Mouse (Mus musculus) thymus, postnatal 4 days (tissue): ENCODE results near the gene Als2cr12.
"Not testable (repeated sequence)": the region's sequence is repeated elsewhere in the genome, so short reads cannot be mapped to it uniquely, and the experiment has no call there.

ENCODE experiments used
- DNase-seq: peaks from one replicate; pipeline ENCODE4 v3.0.0; 2021

The Als2cr12 gene

GRCm38 (mm10) chr1:58609591-58609990 lies 86.2 kb downstream of the Als2cr12 start:
- DNase-seq, result not testable (repeated sequence)

DNA sequence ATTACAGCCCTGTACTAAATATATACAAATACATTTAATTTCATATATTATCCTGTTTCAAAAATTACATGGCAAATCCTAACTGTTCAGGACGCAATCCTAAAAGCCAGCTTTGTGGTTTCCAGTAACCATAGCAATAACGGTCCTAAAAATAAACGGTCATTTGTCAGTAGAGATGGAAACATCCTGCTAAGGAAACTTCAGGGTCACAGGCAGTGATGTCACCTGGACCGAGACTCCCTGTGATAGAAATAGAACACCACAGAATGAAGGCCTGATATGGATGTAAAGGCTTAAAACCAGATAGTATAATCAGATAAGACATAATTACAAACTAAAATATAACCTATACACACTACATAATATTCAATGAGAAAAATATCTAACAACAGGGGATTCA lies 92.1 kb downstream of the Als2cr12 start:
- DNase-seq, result no peak

DNA sequence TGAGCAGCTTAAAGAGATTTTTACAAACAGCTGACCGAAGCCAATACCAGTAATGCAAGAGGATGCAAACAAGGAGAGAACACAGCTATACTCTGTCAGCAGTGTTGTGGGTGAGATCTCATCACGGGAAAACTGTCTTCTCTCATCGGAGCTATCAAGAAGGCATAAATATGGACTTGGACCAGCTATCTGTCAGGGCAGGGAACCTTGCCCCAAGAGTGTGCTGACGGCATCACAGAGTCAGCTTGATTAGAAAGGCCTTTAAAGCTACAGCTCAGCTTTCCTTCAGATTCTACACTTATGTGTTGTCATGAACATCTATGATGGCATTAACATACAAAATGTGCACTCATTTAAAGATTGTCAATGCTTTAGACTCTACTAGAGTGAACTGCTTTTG lies 93.1 kb downstream of the Als2cr12 start:
- DNase-seq, result no peak
